Mouse (Mus musculus) heart, postnatal 0 days (tissue): ENCODE measurements around the gene Eng.

Experiments
- CTCF ChIP-seq: IDR thresholded peaks from 2 replicates; pipeline ENCODE4 v1.5.1; 2016; ENCODE audit warnings: antibody characterized with exemption, control low read depth, low read depth
- EP300 ChIP-seq: IDR thresholded peaks from 2 replicates; pipeline ENCODE4 v1.6.1; 2016; ENCODE audit warnings: antibody characterized with exemption, low read depth

- TF ChIP-seq CTCF (no peak), EP300 (no peak)
Measured at GRCm38 (mm10) chr2:32730854-32731253, 84.5 kb downstream of the Eng start.
